Mouse (Mus musculus) adrenal gland, adult 10 weeks (tissue): Measurements from ENCODE around the gene Cfap73. TPM values are rescaled to one million over a fixed set of nuclear protein-coding genes. Genes with fewer than 3 reads are reported as not detected.

Experiments used
- polyA plus RNA-seq: library from polyadenylated mRNA; stranded (reverse); fragments of 350-450 nt; fragmentation: Illumina TruSeq; extraction: RNeasy Lipid Tissue Mini Kit (QIAGEN cat#74804); gene quantifications from one replicate; pipeline ENCODE4 v1.2.3, GENCODE M21; 2014; ENCODE audit warnings: low read depth, low replicate concordance

Cfap73 gene
- not detected for polyA plus RNA-seq

GRCm38 (mm10) chr5:120634131-120634530 is at the start of gene Cfap73:
Gene Cfap73 (minus strand): TSS chr5:120634235.

GRCm38 (mm10) chr5:120648569-120649373 is 14.7 kb upstream of the Cfap73 start, which contains the start of gene Rasal1:
Gene Rasal1 (plus strand): TSS chr5:120648812.

GRCm38 (mm10) chr5:120612442-120612821 is 21.6 kb downstream of the Cfap73 start, which contains the start of the genes Rita1 and Ddx54:
Gene Rita1 (minus strand): TSS chr5:120612589.
Gene Ddx54 (plus strand): TSS chr5:120612739.

GRCm38 (mm10) chr5:120588569-120589094 is 45.4 kb downstream of the Cfap73 start, which contains the start of the genes Tpcn1 and Iqcd:
Gene Tpcn1 (minus strand): TSS chr5:120588673.
Gene Iqcd (plus strand): TSS chr5:120589016.

Other genes with a start within 250 kb of the Cfap73 start
- gene Lhx5, start 202.5 kb downstream of the Cfap73 start, polyA plus RNA-seq = not detected
- not detected for gene Sdsl, start 161.4 kb downstream of the Cfap73 start, polyA plus RNA-seq
- not detected for gene Sds, start 157.7 kb downstream of the Cfap73 start, polyA plus RNA-seq
- 1.7 TPM for gene Plbd2, start 130.6 kb downstream of the Cfap73 start, polyA plus RNA-seq
- 0.58 TPM for gene Slc8b1, start 123.1 kb downstream of the Cfap73 start, polyA plus RNA-seq
- gene Tpcn1, start 45.6 kb downstream of the Cfap73 start, polyA plus RNA-seq = 3.8 TPM
- gene Iqcd, start 45.2 kb downstream of the Cfap73 start, polyA plus RNA-seq = not detected
- gene Rita1, start 21.6 kb downstream of the Cfap73 start, polyA plus RNA-seq = not detected
- 0.58 TPM for gene Ddx54, start 21.5 kb downstream of the Cfap73 start, polyA plus RNA-seq
- gene Rasal1, start 14.6 kb upstream of the Cfap73 start, polyA plus RNA-seq = not detected
- 0.52 TPM for gene Dtx1, start 77.7 kb upstream of the Cfap73 start, polyA plus RNA-seq
- gene Oas2, start 115.6 kb upstream of the Cfap73 start, polyA plus RNA-seq = 1.2 TPM
- 0.41 TPM for gene Oas3, start 143.4 kb upstream of the Cfap73 start, polyA plus RNA-seq
- not detected for gene Oas1e, start 161.3 kb upstream of the Cfap73 start, polyA plus RNA-seq
- 0.99 TPM for gene Oas1c, start 178.3 kb upstream of the Cfap73 start, polyA plus RNA-seq
- not detected for gene Oas1f, start 213.1 kb upstream of the Cfap73 start, polyA plus RNA-seq
- not detected for gene Oas1h, start 227.2 kb upstream of the Cfap73 start, polyA plus RNA-seq